Mouse (Mus musculus): Measurements from ENCODE around the gene Snap47.
"Not testable (repeated sequence)": the region's sequence is repeated elsewhere in the genome, so short reads cannot be mapped to it uniquely, and the experiment has no call there.

Gene Snap47

DNA sequence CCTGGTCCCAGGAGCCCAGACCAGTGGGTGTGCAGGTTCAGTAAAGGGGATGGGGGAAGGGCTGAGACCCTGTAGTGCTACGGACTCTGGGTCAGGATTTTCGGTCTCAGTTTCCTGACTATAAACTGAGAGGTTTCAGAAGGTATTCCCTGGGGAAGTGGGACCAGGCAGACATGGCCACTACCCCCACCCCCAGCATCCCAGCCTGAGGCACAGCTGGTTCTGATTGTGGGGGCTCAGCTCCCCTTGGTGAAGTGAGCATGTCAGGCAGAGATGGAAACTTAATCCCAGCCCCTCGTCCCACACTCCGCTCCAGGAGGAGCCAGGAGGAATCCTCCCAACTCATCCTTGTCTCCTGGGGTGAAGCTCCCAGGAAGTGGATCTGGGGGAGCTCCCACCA lies 63.5 kb downstream of the Snap47 start:
- in situ Hi-C loops (cut with MboI; ENCODE audit: low pct_unique_long_range_greater_than_20kb in 1 of 2, low sequenced_read_pairs in 2 of 2, unreplicated experiment in 1 of 2), result no loop called here

GRCm38 (mm10) chr11:59385123-59385522 lies 65.9 kb downstream of the Snap47 start:
- in situ Hi-C loops (cut with MboI; ENCODE audit: low pct_unique_long_range_greater_than_20kb in 1 of 2, low sequenced_read_pairs in 2 of 2, unreplicated experiment in 1 of 2), result no loop called here

- in situ Hi-C loops (cut with MboI; ENCODE audit: low pct_unique_long_range_greater_than_20kb in 1 of 2, low sequenced_read_pairs in 2 of 2, unreplicated experiment in 1 of 2), result no loop called here
These were observed 66.5 kb downstream of the Snap47 start for GRCm38 (mm10) chr11:59384441-59384959.

DNA sequence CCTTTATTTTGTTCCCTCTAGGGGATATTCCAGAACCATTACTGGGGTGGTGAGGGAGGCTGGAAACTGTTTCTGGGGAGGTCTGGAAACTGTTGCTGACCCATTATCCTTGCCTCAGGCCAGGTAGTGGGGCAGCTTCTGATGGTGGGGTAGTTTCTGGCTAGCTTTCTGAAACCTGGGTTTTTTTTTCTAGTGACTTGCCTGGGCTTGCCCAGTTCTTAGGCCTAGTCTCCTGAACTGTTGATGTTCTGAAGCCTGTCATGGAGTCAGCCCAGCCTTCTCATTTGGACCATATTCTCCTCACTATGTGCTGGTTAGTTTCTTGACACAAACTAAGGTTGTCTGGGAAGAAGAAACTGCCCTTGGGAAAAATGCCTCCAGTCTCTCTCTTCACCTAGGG lies 71.4 kb downstream of the Snap47 start:
- in situ Hi-C loops (cut with MboI; ENCODE audit: low pct_unique_long_range_greater_than_20kb in 1 of 2, low sequenced_read_pairs in 2 of 2, unreplicated experiment in 1 of 2), result no loop called here

DNA sequence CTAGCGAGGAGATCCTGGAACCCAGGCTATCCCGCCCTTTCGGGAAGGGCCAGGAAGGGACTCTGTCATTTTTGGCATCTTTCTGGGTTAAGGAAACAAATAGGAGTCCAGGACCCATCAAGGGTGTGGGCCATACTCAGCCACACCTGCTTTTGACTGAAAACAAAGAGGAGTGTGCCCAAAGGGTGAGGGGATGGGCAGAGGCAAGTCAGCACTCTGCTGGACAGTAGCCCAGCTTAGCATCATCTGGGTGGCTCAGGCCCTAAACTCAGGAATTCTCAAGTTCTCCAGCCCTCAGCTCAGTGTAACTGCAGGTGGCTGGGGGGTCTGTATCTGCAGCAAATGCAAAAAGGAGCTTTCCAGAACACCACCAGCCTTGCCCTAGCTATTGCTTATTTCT lies 73.0 kb downstream of the Snap47 start:
- in situ Hi-C loops (cut with MboI; ENCODE audit: low pct_unique_long_range_greater_than_20kb in 1 of 2, low sequenced_read_pairs in 2 of 2, unreplicated experiment in 1 of 2), result no loop called here

- in situ Hi-C loops (cut with MboI; ENCODE audit: low pct_unique_long_range_greater_than_20kb in 1 of 2, low sequenced_read_pairs in 2 of 2, unreplicated experiment in 1 of 2), result no loop called here
These were observed 75.5 kb downstream of the Snap47 start, which contains the start of gene Prss38 for GRCm38 (mm10) chr11:59375475-59375874. Gene Prss38, minus strand, starts transcription at chr11:59375657.

DNA sequence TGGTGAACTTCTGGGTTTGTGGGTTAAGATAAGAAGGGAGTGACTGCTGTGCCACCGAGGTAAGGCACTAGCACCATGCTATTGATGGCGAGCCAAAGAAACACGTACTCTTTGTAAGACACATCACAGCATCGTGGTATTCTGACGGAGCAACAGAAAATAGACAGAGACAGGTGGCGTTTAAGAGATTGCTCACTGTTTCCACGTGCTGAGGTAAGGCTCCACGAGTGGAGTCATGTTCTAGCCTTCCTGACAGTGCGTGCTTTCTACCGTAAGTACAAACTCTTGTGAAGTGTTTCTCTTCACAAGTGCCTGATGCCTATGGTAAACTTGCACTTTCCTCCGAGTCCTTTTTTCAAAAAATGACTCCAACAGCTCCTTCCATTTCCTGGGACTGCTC lies 81.1 kb downstream of the Snap47 start:
- in situ Hi-C loops (cut with MboI; ENCODE audit: low pct_unique_long_range_greater_than_20kb in 1 of 2, low sequenced_read_pairs in 2 of 2, unreplicated experiment in 1 of 2), result no loop called here

DNA sequence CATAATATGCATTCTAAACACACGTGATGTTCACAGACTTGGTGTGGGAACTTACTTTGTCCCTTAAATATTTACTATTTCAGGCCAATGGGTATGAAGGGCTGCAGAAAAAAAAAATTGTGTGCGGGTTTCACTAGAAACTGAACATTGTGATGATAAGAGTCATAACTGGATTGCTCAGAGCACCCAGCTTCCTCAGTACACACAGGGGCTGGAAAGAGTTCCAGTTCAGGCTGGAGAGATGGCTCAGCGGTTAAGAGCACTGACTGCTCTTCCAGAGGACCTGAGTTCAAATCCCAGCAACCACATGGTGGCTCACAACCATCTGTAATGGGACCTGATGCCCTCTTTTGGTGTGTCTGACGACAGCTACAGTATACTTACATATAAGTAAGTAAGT lies 83.0 kb downstream of the Snap47 start:
- in situ Hi-C loops (cut with MboI; ENCODE audit: low pct_unique_long_range_greater_than_20kb in 1 of 2, low sequenced_read_pairs in 2 of 2, unreplicated experiment in 1 of 2), result not testable (repeated sequence)

GRCm38 (mm10) chr11:59366633-59367032 lies 84.4 kb downstream of the Snap47 start:
- in situ Hi-C loops (cut with MboI; ENCODE audit: low pct_unique_long_range_greater_than_20kb in 1 of 2, low sequenced_read_pairs in 2 of 2, unreplicated experiment in 1 of 2), result no loop called here

DNA sequence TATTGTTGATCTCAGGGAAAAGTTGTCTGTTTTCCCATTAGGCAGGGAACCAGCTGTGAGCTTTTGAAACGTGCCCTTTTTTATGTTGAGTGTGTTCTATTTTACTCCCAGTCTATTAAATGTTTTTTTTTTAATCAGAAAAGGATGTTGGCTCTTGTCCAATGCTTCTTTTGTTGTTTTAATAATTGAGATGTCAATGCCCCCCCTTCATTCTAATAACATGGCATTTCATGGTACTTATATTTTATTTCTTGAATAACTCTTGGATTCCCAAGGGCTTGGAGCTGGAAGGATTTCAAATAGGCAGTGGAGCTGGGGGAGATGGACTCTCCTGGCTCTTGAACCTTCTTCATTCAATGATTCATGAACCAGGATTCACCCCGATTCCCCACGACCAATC lies 85.0 kb downstream of the Snap47 start:
- in situ Hi-C loops (cut with MboI; ENCODE audit: low pct_unique_long_range_greater_than_20kb in 1 of 2, low sequenced_read_pairs in 2 of 2, unreplicated experiment in 1 of 2), result no loop called here

DNA sequence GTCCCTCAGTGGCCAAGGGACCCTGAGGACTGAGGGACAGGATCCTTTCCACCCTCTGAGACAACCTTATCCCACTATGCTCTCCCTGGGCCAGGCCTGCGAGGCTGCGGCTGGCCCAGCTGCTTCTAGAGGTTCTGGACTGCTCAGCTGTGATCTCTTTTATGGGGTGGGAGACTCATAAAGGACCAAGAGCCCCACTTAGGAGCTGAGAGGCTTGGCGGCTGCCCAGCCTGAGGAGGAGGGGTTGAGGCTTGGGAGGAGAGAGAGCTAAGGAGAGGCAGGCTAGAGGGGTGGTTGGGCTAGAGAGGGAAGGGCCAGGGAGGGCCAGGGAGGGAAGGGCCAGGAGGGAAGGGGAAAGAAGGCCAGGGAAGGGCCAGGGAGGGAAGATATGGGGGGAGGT lies 86.6 kb downstream of the Snap47 start:
- in situ Hi-C loops (cut with MboI; ENCODE audit: low pct_unique_long_range_greater_than_20kb in 1 of 2, low sequenced_read_pairs in 2 of 2, unreplicated experiment in 1 of 2), result no loop called here

- in situ Hi-C loops (cut with MboI; ENCODE audit: low pct_unique_long_range_greater_than_20kb in 1 of 2, low sequenced_read_pairs in 2 of 2, unreplicated experiment in 1 of 2), result no loop called here
These were observed 87.0 kb downstream of the Snap47 start for GRCm38 (mm10) chr11:59364007-59364406.

GRCm38 (mm10) chr11:59361291-59361690 lies 89.7 kb downstream of the Snap47 start:
- in situ Hi-C loops (cut with MboI; ENCODE audit: low pct_unique_long_range_greater_than_20kb in 1 of 2, low sequenced_read_pairs in 2 of 2, unreplicated experiment in 1 of 2), result no loop called here
